Mouse (Mus musculus) heart, adult 2 months (tissue): ENCODE results near the gene Sorl1. TPM values are rescaled to one million over a fixed set of nuclear protein-coding genes. Genes with fewer than 3 reads are reported as not detected.

ENCODE experiments used
- DNase-seq, 2 experiments: peaks; one replicate each; pipeline ENCODE4 v3.0.0; 2021
- H3K27ac ChIP-seq: fragments of 200-600 bp; 2 replicates; pipeline ENCODE4 v1.8.1; 2022
- H3K27me3 ChIP-seq: fragments of 200-500 bp; 2 replicates; pipeline ENCODE4 v1.6.1; 2012; ENCODE audit warnings: mild to moderate bottlenecking, low read length, inconsistent platforms, mixed read lengths; ENCODE audit not compliant: control insufficient read depth, insufficient read depth
- H3K36me3 ChIP-seq: fragments of 200-500 bp; 2 replicates; pipeline ENCODE4 v1.6.1; 2012; ENCODE audit warnings: low read length, inconsistent platforms; ENCODE audit not compliant: control insufficient read depth, insufficient read depth
- H3K4me1 ChIP-seq: fragments of 200-500 bp; 2 replicates; pipeline ENCODE4 v1.6.1; 2011; ENCODE audit warnings: low read length; ENCODE audit not compliant: control insufficient read depth, insufficient read depth
- H3K4me3 ChIP-seq: fragments of 200-600 bp; 2 replicates; pipeline ENCODE4 v1.8.1; 2022
- H3K79me2 ChIP-seq: fragments of 200-500 bp; replicated peaks from 2 replicates; pipeline ENCODE4 v1.6.1; 2012; ENCODE audit warnings: mild to moderate bottlenecking, inconsistent platforms, low read length, moderate library complexity, mixed read lengths; ENCODE audit not compliant: control insufficient read depth, insufficient read depth
- H3K9ac ChIP-seq: fragments of 200-500 bp; 2 replicates; pipeline ENCODE4 v1.6.1; 2012; ENCODE audit warnings: low read depth, mild to moderate bottlenecking, control low read depth, inconsistent platforms, low read length, mixed read lengths
- CTCF ChIP-seq: fragments of 200-600 bp; IDR thresholded peaks from 2 replicates; pipeline ENCODE4 v1.8.1; 2022; ENCODE audit warnings: antibody characterized with exemption, mild to moderate bottlenecking, moderate library complexity
- EP300 ChIP-seq: fragments of 200-500 bp; IDR thresholded peaks from 2 replicates; pipeline ENCODE4 v1.6.1; 2011; ENCODE audit warnings: low read depth, low read length, control low read depth; ENCODE audit not compliant: insufficient read depth
- POLR2A ChIP-seq: fragments of 200-500 bp; IDR thresholded peaks from 2 replicates; pipeline ENCODE4 v1.6.1; 2011; ENCODE audit warnings: mild to moderate bottlenecking, low read depth, low read length, control low read depth; ENCODE audit not compliant: insufficient read depth
- WGBS: fragments of 180-500 bp; shearing (Covaris S2); methylation state at CpG from one replicate; pipeline ENCODE4 v1.1.7; 2018; 5-methylcytosine and 5-hydroxymethylcytosine counted together
- intact Hi-C: fragments of 180-260 bp; cut with DNase I; formaldehyde crosslinking; loops from one replicate; pipeline ENCODE4 v1.15.1; 2025
- polyA plus RNA-seq: library from polyadenylated mRNA; depleted of rRNA; stranded (reverse); fragments of >200 nt; gene quantifications from 2 replicates; pipeline ENCODE4 v1.2.3, GENCODE M21; 2012
- total RNA-seq, 2 experiments: library from RNA; stranded (reverse); gene quantifications; 2 replicates each; pipeline ENCODE4 v1.2.3; 2021

Gene Sorl1
- total and polyA plus RNA-seq, 3 experiments, result 13.4 to 16.0 (median 14.1) TPM

- no peak overlapping the region for H3K9ac ChIP-seq
- H3K27ac ChIP-seq, result peak overlapping the region; percentile 39
- no peaks in the 10 kb centered on the region for H3K36me3 ChIP-seq
- no peaks in the 10 kb centered on the region for H3K79me2 ChIP-seq
- 72% methylated on average over 5 of the region's 5 CpGs for WGBS
- no peaks in the 10 kb centered on the region; the same call in 1 of the 2 replicates for H3K4me1 ChIP-seq
- no peak overlapping the region for H3K4me3 ChIP-seq
- intact Hi-C loops, result no loop called here
- H3K27me3 ChIP-seq, result no peaks in the 10 kb centered on the region
- DNase-seq, result no peak
- TF ChIP-seq EP300 (no peak), POLR2A (no peak), CTCF (no peak)
These were observed 15.0 kb downstream of the Sorl1 start for GRCm38 (mm10) chr9:42109131-42109530.

GRCm38 (mm10) chr9:42108369-42108951 is 15.6 kb downstream of the Sorl1 start:
- H3K4me1 ChIP-seq, result no peaks in the 10 kb centered on the region; the same call in none of the 2 replicates
- no peak overlapping the region for H3K27ac ChIP-seq
- WGBS, result 58% methylated on average over 6 of the region's 6 CpGs
- intact Hi-C loops, result no loop called here
- H3K36me3 ChIP-seq, result no peaks in the 10 kb centered on the region
- peak in 1 of 2 experiments; percentile 45 for DNase-seq
- H3K9ac ChIP-seq, result no peak overlapping the region
- no peak for TF ChIP-seq POLR2A
- no peak for TF ChIP-seq CTCF
- no peak for TF ChIP-seq EP300
- no peak overlapping the region for H3K4me3 ChIP-seq
- H3K27me3 ChIP-seq, result no peaks in the 10 kb centered on the region
- H3K79me2 ChIP-seq, result no peaks in the 10 kb centered on the region

GRCm38 (mm10) chr9:42107062-42107461 is 17.0 kb downstream of the Sorl1 start:
- no peak for DNase-seq
- 95% methylated on average over 10 of the region's 10 CpGs for WGBS
- Histone ChIP-seq H3K4me1 (no peaks in the 10 kb centered on the region; the same call in none of the 2 replicates), H3K36me3 (no peaks in the 10 kb centered on the region), H3K9ac (no peak overlapping the region), H3K27ac (no peak overlapping the region), H3K27me3 (no peaks in the 10 kb centered on the region), H3K79me2 (no peaks in the 10 kb centered on the region), H3K4me3 (no peak overlapping the region)
- TF ChIP-seq CTCF, result no peak
- no peak for TF ChIP-seq EP300
- no peak for TF ChIP-seq POLR2A
- intact Hi-C loops, result no loop called here

GRCm38 (mm10) chr9:42106305-42106704 is 17.8 kb downstream of the Sorl1 start:
- no peaks in the 10 kb centered on the region for H3K79me2 ChIP-seq
- intact Hi-C loops, result no loop called here
- H3K4me1 ChIP-seq, result no peaks in the 10 kb centered on the region; the same call in none of the 2 replicates
- no peak for TF ChIP-seq EP300
- TF ChIP-seq POLR2A, result no peak
- no peak for TF ChIP-seq CTCF
- no peaks in the 10 kb centered on the region for H3K27me3 ChIP-seq
- no peak overlapping the region for H3K9ac ChIP-seq
- no peak for DNase-seq
- no peak overlapping the region for H3K27ac ChIP-seq
- no peak overlapping the region for H3K4me3 ChIP-seq
- H3K36me3 ChIP-seq, result no peaks in the 10 kb centered on the region
- 81% methylated on average over 7 of the region's 7 CpGs for WGBS

- Histone ChIP-seq H3K36me3 (no peaks in the 10 kb centered on the region), H3K27me3 (no peaks in the 10 kb centered on the region), H3K79me2 (no peaks in the 10 kb centered on the region), H3K9ac (no peak overlapping the region), H3K27ac (peak overlapping the region; percentile 26; the same call in 1 of the 2 replicates), H3K4me3 (no peak overlapping the region), H3K4me1 (no peaks in the 10 kb centered on the region; the same call in none of the 2 replicates)
- WGBS, result 50% methylated on average over 7 of the region's 7 CpGs
- DNase-seq, result peak in 1 of 2 experiments; percentile 32
- intact Hi-C loops, result no loop called here
- TF ChIP-seq POLR2A, result no peak
- TF ChIP-seq CTCF, result no peak
- TF ChIP-seq EP300, result no peak
These were observed 20.6 kb downstream of the Sorl1 start for GRCm38 (mm10) chr9:42103546-42103945.

GRCm38 (mm10) chr9:42102013-42102412 is 22.1 kb downstream of the Sorl1 start:
- intact Hi-C loops, result no loop called here
- no peaks in the 10 kb centered on the region for H3K36me3 ChIP-seq
- no peak for DNase-seq
- no peaks in the 10 kb centered on the region; the same call in 1 of the 2 replicates for H3K4me1 ChIP-seq
- no peak overlapping the region for H3K4me3 ChIP-seq
- 59% methylated on average over 6 of the region's 6 CpGs for WGBS
- H3K27ac ChIP-seq, result peak overlapping the region; percentile 40; the same call in 1 of the 2 replicates
- TF ChIP-seq POLR2A (no peak), EP300 (no peak), CTCF (no peak)
- no peaks in the 10 kb centered on the region for H3K27me3 ChIP-seq
- no peak overlapping the region for H3K9ac ChIP-seq
- no peaks in the 10 kb centered on the region for H3K79me2 ChIP-seq
